Mouse (Mus musculus): ENCODE data around the gene Arhgef17.

DNA sequence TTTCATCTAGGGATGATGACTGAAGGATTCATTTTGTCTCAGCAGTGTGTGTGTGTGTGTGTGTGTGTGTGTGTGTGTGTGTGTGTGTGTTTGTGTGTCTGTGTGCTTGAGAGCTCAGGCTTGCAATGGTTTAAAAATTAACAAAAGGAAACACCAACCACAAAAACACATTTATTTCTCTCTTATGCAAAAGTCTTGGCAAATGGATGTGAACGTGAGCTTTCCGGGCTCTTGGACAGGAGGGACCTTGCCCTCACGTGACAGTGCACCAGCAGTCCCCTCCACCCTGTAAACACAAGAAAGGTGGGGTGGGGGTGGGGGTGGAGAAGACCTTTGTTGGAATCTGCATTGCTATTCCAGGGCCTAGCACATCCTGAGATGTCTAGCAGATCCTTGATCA lies 5.6 kb upstream of the Arhgef17 start:
- TF ChIP-seq POLR2A (IDR thresholded peaks at IDR 0.05; ENCODE audit: control insufficient read depth, extremely low read depth, insufficient read depth, low read length, poor library complexity) (no peak), CTCF (IDR thresholded peaks at IDR 0.05; ENCODE audit: borderline replicate concordance, control insufficient read depth, extremely low read depth, insufficient read depth, low read length, poor library complexity) (no peak)
